Comparison of ENCODE assay signal across 21 mouse cellular contexts in the genomic region with DNA sequence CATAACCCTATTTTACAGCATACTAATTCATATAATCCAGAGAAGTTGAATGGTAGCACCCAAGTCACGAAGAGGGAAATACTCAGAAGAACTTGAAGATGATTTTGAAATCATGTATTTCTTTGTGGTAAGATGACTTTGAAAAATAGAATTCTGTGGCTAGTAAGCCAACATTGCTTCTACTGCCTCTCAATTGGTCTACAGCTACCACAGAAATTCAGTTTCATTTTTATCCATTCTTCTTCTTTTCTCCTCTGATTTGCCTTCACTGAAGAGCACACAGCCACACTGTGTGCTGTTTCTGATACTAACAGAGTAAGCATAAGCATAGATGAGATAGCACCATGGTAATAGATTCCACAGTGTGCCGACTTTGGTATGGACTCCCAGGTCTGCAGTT.
"Had no signal": no experiment of that assay in that cellular context is flagged by ENCODE, and none has a peak within 500 bp of the region (broad histone marks: within the 10 kb centered on the region; RNA-seq: fewer than 3 reads in every experiment).

No protein-coding gene starts in this region.

- H3K27me3 ChIP-seq: liver, embryonic 13.5 days; liver, embryonic 15.5 days; lung, embryonic 15.5 days; megakaryocyte, embryonic 14.5 days; midbrain, embryonic 13.5 days; midbrain, embryonic 15.5 days; neural tube, embryonic 12.5 days; stomach, embryonic 15.5 days had no signal

- ATAC-seq: liver, postnatal 0 days; midbrain, embryonic 13.5 days; midbrain, embryonic 15.5 days had no signal

- H3K4me3 ChIP-seq: liver, embryonic 13.5 days; liver, embryonic 15.5 days; lung, embryonic 15.5 days; megakaryocyte, embryonic 14.5 days; midbrain, embryonic 13.5 days; midbrain, embryonic 15.5 days; neural tube, embryonic 12.5 days; stomach, embryonic 15.5 days had no signal

- H3K27ac ChIP-seq: liver, embryonic 13.5 days; liver, embryonic 15.5 days; lung, embryonic 15.5 days; macrophage; midbrain, embryonic 13.5 days; midbrain, embryonic 15.5 days; neural tube, embryonic 12.5 days; stomach, embryonic 15.5 days; stomach, postnatal 0 days had no signal

- DNase-seq: liver, embryonic 13.5 days; liver, postnatal 0 days; lung, adult 2 months; lung, postnatal 10 days; retina, postnatal 1 day; right cerebral cortex, adult 18-20 months; right cerebral cortex, postnatal 14 days; thymus, adult 2 months; thymus, postnatal 25 days; thymus, postnatal 4 days had no signal

- H3K4me1 ChIP-seq: liver, embryonic 13.5 days; liver, embryonic 15.5 days; megakaryocyte, embryonic 14.5 days; midbrain, embryonic 13.5 days; midbrain, embryonic 15.5 days; neural tube, embryonic 12.5 days had no signal

- H3K4me2 ChIP-seq: liver, embryonic 11.5 days; liver, embryonic 13.5 days; liver, embryonic 15.5 days; lung, embryonic 15.5 days; midbrain, embryonic 11.5 days; midbrain, embryonic 13.5 days; midbrain, embryonic 15.5 days; neural tube, embryonic 12.5 days; stomach, embryonic 15.5 days had no signal

- H3K36me3 ChIP-seq: liver, embryonic 13.5 days; liver, embryonic 15.5 days; lung, embryonic 15.5 days; midbrain, embryonic 13.5 days; midbrain, embryonic 15.5 days; neural tube, embryonic 12.5 days; stomach, embryonic 15.5 days had no signal
